Mouse (Mus musculus): ENCODE results near the gene Rhebl1. TPM values are rescaled to one million over a fixed set of nuclear protein-coding genes. Genes with fewer than 3 reads are reported as not detected.
A peak's percentile ranks its signal among the peaks of the same experiment; 100 is the strongest.

The Rhebl1 gene
- polyA plus RNA-seq, 1 experiment from 2014 or later, result 23.4 TPM

GRCm38 (mm10) chr15:98839161-98839560 is 55.2 kb downstream of the Rhebl1 start:
- Histone ChIP-seq H3K4me1 (no peaks in the 10 kb centered on the region), H3K27ac (no peak overlapping the region), H3K4me2 (no peak overlapping the region), H3K36me3 (peaks cover 100% of the 10 kb centered on the region), H3K4me3 (no peak overlapping the region), H3K27me3 (no peaks in the 10 kb centered on the region), H3K9me3 (no peaks in the 10 kb centered on the region), H3K9ac (no peak overlapping the region)
- ATAC-seq (ENCODE audit: insufficient number of reproducible peaks, insufficient read depth, low FRiP score, low TSS enrichment, low read depth), result no peak
- WGBS, result 95% methylated on average over 14 of the region's 14 CpGs

GRCm38 (mm10) chr15:98837743-98838103 is 56.6 kb downstream of the Rhebl1 start:
- H3K9me3 ChIP-seq, result no peaks in the 10 kb centered on the region
- no peak overlapping the region for H3K4me2 ChIP-seq
- peaks cover 2% of the 10 kb centered on the region; the same call in 1 of the 2 replicates for H3K4me1 ChIP-seq
- H3K4me3 ChIP-seq, result no peak overlapping the region
- 76% methylated on average over 4 of the region's 4 CpGs for WGBS
- H3K36me3 ChIP-seq, result peaks cover 96% of the 10 kb centered on the region
- no peak for ATAC-seq (ENCODE audit: insufficient number of reproducible peaks, insufficient read depth, low FRiP score, low TSS enrichment, low read depth)
- no peaks in the 10 kb centered on the region for H3K27me3 ChIP-seq
- no peak overlapping the region for H3K27ac ChIP-seq
- H3K9ac ChIP-seq, result no peak overlapping the region

GRCm38 (mm10) chr15:98837006-98837742 is 57.2 kb downstream of the Rhebl1 start:
- 92% methylated on average over 21 of the region's 21 CpGs for WGBS
- peaks cover 91% of the 10 kb centered on the region for H3K36me3 ChIP-seq

GRCm38 (mm10) chr15:98835291-98835690 is 59.0 kb downstream of the Rhebl1 start:
- no peaks in the 10 kb centered on the region for H3K27me3 ChIP-seq
- no peak overlapping the region for H3K9ac ChIP-seq
- H3K27ac ChIP-seq, result no peak overlapping the region
- H3K4me3 ChIP-seq, result no peak overlapping the region
- peaks cover 72% of the 10 kb centered on the region for H3K36me3 ChIP-seq
- no peaks in the 10 kb centered on the region for H3K9me3 ChIP-seq
- peaks cover 8% of the 10 kb centered on the region; the same call in 1 of the 2 replicates for H3K4me1 ChIP-seq
- 94% methylated on average over 14 of the region's 14 CpGs for WGBS
- ATAC-seq (ENCODE audit: insufficient number of reproducible peaks, insufficient read depth, low FRiP score, low TSS enrichment, low read depth), result no peak
- no peak overlapping the region for H3K4me2 ChIP-seq

More at GRCm38 (mm10) chr15:98837006-98837742, 57.2 kb downstream of the Rhebl1 start:
- H3K27ac ChIP-seq, result no peak overlapping the region
- no peak overlapping the region for H3K4me3 ChIP-seq
- H3K4me2 ChIP-seq, result no peak overlapping the region
- peaks cover 6% of the 10 kb centered on the region; the same call in 1 of the 2 replicates for H3K4me1 ChIP-seq
- no peaks in the 10 kb centered on the region for H3K9me3 ChIP-seq
- no peaks in the 10 kb centered on the region for H3K27me3 ChIP-seq
- ATAC-seq (ENCODE audit: insufficient number of reproducible peaks, insufficient read depth, low FRiP score, low TSS enrichment, low read depth), result no peak
- no peak overlapping the region for H3K9ac ChIP-seq

- H3K36me3 ChIP-seq, result peaks cover 62% of the 10 kb centered on the region
- no peak overlapping the region for H3K27ac ChIP-seq
- no peaks in the 10 kb centered on the region for H3K27me3 ChIP-seq
- 87% methylated on average over 13 of the region's 13 CpGs for WGBS
- no peaks in the 10 kb centered on the region for H3K9me3 ChIP-seq
- ATAC-seq (ENCODE audit: insufficient number of reproducible peaks, insufficient read depth, low FRiP score, low TSS enrichment, low read depth), result no peak
- H3K4me2 ChIP-seq, result no peak overlapping the region
- no peak overlapping the region for H3K9ac ChIP-seq
- H3K4me1 ChIP-seq, result peaks cover 19% of the 10 kb centered on the region
- H3K4me3 ChIP-seq, result no peak overlapping the region
Observed at GRCm38 (mm10) chr15:98834059-98834458, 60.3 kb downstream of the Rhebl1 start.

GRCm38 (mm10) chr15:98833281-98833680 is 61.1 kb downstream of the Rhebl1 start:
- Histone ChIP-seq H3K4me2 (no peak overlapping the region), H3K9ac (no peak overlapping the region), H3K4me1 (peaks cover 21% of the 10 kb centered on the region), H3K27ac (no peak overlapping the region), H3K4me3 (no peak overlapping the region), H3K27me3 (no peaks in the 10 kb centered on the region), H3K9me3 (no peaks in the 10 kb centered on the region), H3K36me3 (peaks cover 55% of the 10 kb centered on the region)
- 84% methylated on average over 11 of the region's 11 CpGs for WGBS
- ATAC-seq (ENCODE audit: insufficient number of reproducible peaks, insufficient read depth, low FRiP score, low TSS enrichment, low read depth), result no peak

- Histone ChIP-seq H3K4me1 (peaks cover 21% of the 10 kb centered on the region), H3K4me2 (peak overlapping the region; percentile 63), H3K27me3 (no peaks in the 10 kb centered on the region), H3K27ac (peak overlapping the region; percentile 96), H3K9ac (no peak overlapping the region), H3K9me3 (no peaks in the 10 kb centered on the region), H3K36me3 (peaks cover 50% of the 10 kb centered on the region), H3K4me3 (0 out of 2 replicates have a peak overlapping the region, but pooled peaks have one; percentile 75)
- 58% methylated on average over 11 of the region's 12 CpGs for WGBS
- ATAC-seq (ENCODE audit: insufficient number of reproducible peaks, insufficient read depth, low FRiP score, low TSS enrichment, low read depth), result no peak
Observed at GRCm38 (mm10) chr15:98832161-98833058, 61.9 kb downstream of the Rhebl1 start.

GRCm38 (mm10) chr15:98831684-98832035 is 62.7 kb downstream of the Rhebl1 start:
- Histone ChIP-seq H3K27me3 (no peaks in the 10 kb centered on the region), H3K27ac (peak overlapping the region; percentile 96), H3K9me3 (no peaks in the 10 kb centered on the region), H3K36me3 (peaks cover 43% of the 10 kb centered on the region), H3K4me1 (peaks cover 21% of the 10 kb centered on the region), H3K4me2 (peak overlapping the region; percentile 63), H3K9ac (peak overlapping the region; percentile 88; the same call in 1 of the 2 replicates), H3K4me3 (peak overlapping the region; percentile 75)
- ATAC-seq (ENCODE audit: insufficient number of reproducible peaks, insufficient read depth, low FRiP score, low TSS enrichment, low read depth), result no peak
- WGBS, result 21% methylated on average over 9 of the region's 9 CpGs

- peak; percentile 92 for ATAC-seq (ENCODE audit: insufficient number of reproducible peaks, insufficient read depth, low FRiP score, low TSS enrichment, low read depth)
- WGBS, result under 1% methylated on average over 65 of the region's 66 CpGs
- H3K9me3 ChIP-seq, result no peaks in the 10 kb centered on the region
- peak within 1 kb of the TSS; percentile 96 for H3K27ac ChIP-seq
- peaks cover 36% of the 10 kb centered on the region for H3K36me3 ChIP-seq
- no peaks in the 10 kb centered on the region for H3K27me3 ChIP-seq
- peak within 1 kb of the TSS; percentile 75 for H3K4me3 ChIP-seq
- peak within 1 kb of the TSS; percentile 88 for H3K9ac ChIP-seq
- H3K4me1 ChIP-seq, result peaks cover 21% of the 10 kb centered on the region
- peak within 1 kb of the TSS; percentile 63 for H3K4me2 ChIP-seq
Observed at GRCm38 (mm10) chr15:98830736-98831683, 63.3 kb downstream of the Rhebl1 start, which contains the start of gene Prkag1. Gene Prkag1, minus strand, starts transcription at chr15:98831521.

All from embryonic facial prominence, embryonic 13.5 days (tissue).